Mouse (Mus musculus): ENCODE data around the gene Nectin2.

- TF ChIP-seq POLR2A (IDR thresholded peaks at IDR 0.05; ENCODE audit: control insufficient read depth, extremely low read depth, insufficient read depth, low read length, poor library complexity) = no peak
- no peak for TF ChIP-seq CTCF (IDR thresholded peaks at IDR 0.05; ENCODE audit: borderline replicate concordance, control insufficient read depth, extremely low read depth, insufficient read depth, low read length, poor library complexity)
Observed at GRCm38 (mm10) chr7:19682979-19683378, 67.3 kb downstream of the Nectin2 start.
